Mouse (Mus musculus) cerebellum, adult 2 months (tissue): Measurements from ENCODE around the gene Wdfy2. TPM values are rescaled to one million over a fixed set of nuclear protein-coding genes. Genes with fewer than 3 reads are reported as not detected.

Experiments used
- DNase-seq, 2 experiments: peaks; one replicate each; pipeline ENCODE4 v3.0.0; 2021
- H3K27ac ChIP-seq: fragments of 200-500 bp; 2 replicates; pipeline ENCODE4 v1.5.1; 2012; ENCODE audit warnings: low read length, control low read depth, inconsistent platforms; ENCODE audit not compliant: insufficient read depth
- H3K27me3 ChIP-seq: fragments of 200-500 bp; 2 replicates; pipeline ENCODE4 v1.6.1; 2012; ENCODE audit warnings: inconsistent platforms, mild to moderate bottlenecking, low read length, moderate library complexity; ENCODE audit not compliant: control insufficient read depth, insufficient read depth
- H3K4me1 ChIP-seq: fragments of 200-500 bp; 2 replicates; pipeline ENCODE4 v1.6.1; 2011; ENCODE audit warnings: low read length; ENCODE audit not compliant: control insufficient read depth, insufficient read depth
- H3K4me3 ChIP-seq: fragments of 200-500 bp; replicated peaks from 2 replicates; pipeline ENCODE3; 2011; ENCODE audit warnings: mild to moderate bottlenecking, low read depth, low read length, control low read depth; ENCODE audit not compliant: insufficient read depth
- CTCF ChIP-seq: fragments of 200-500 bp; IDR thresholded peaks from 2 replicates; pipeline ENCODE4 v1.5.1; 2011; ENCODE audit warnings: low read depth, mild to moderate bottlenecking, control low read depth, low read length, moderate library complexity, borderline replicate concordance; ENCODE audit not compliant: insufficient read depth
- POLR2A ChIP-seq: fragments of 200-500 bp; IDR thresholded peaks from 2 replicates; pipeline ENCODE4 v1.6.1; 2011; ENCODE audit warnings: low read length, control low read depth, borderline replicate concordance; ENCODE audit not compliant: insufficient read depth
- WGBS: fragments of 180-500 bp; shearing (Covaris S2); methylation state at CpG from one replicate; pipeline ENCODE4 v1.1.7; 2018; 5-methylcytosine and 5-hydroxymethylcytosine counted together
- polyA plus RNA-seq: library from polyadenylated mRNA; depleted of rRNA; stranded (reverse); fragments of >200 nt; gene quantifications from 2 replicates; pipeline ENCODE4 v1.2.3, GENCODE M21; 2012; rRNA removed

Wdfy2 gene
- polyA plus RNA-seq = 15.1 and 15.8 TPM in 2 replicates

- Histone ChIP-seq H3K4me1 (0 out of 2 replicates have a peak, but pooled peaks cover 2% of the 10 kb centered on the region), H3K27ac (peak within 1 kb of the TSS; percentile 52), H3K27me3 (no peaks in the 10 kb centered on the region), H3K4me3 (peak within 1 kb of the TSS; percentile 86)
- no peak for TF ChIP-seq CTCF
- TF ChIP-seq POLR2A = peak; percentile 50; the same call in 1 of the 2 replicates
- under 1% methylated on average over 49 of the region's 49 CpGs for WGBS
- DNase-seq = peak in 1 of 2 experiments; percentile 76
These were observed at the start of gene Wdfy2 for GRCm38 (mm10) chr14:62837641-62838252. Wdfy2 (plus strand) TSS chr14:62837678.

- no peak for DNase-seq
- TF ChIP-seq CTCF (no peak), POLR2A (no peak)
- WGBS = 63% methylated on average over 4 of the region's 4 CpGs
- H3K27me3 ChIP-seq = no peaks in the 10 kb centered on the region
- no peak overlapping the region for H3K4me3 ChIP-seq
- H3K27ac ChIP-seq = no peak overlapping the region
- no peaks in the 10 kb centered on the region for H3K4me1 ChIP-seq
These were observed 48.2 kb upstream of the Wdfy2 start for GRCm38 (mm10) chr14:62789282-62789681.

GRCm38 (mm10) chr14:62795719-62796118 lies 41.8 kb upstream of the Wdfy2 start:
- no peak overlapping the region for H3K4me3 ChIP-seq
- H3K27me3 ChIP-seq = no peaks in the 10 kb centered on the region
- WGBS = 80% methylated on average over 7 of the region's 7 CpGs
- TF ChIP-seq CTCF (no peak), POLR2A (no peak)
- no peak for DNase-seq
- no peaks in the 10 kb centered on the region for H3K4me1 ChIP-seq
- H3K27ac ChIP-seq = no peak overlapping the region

GRCm38 (mm10) chr14:62798608-62799101 lies 38.8 kb upstream of the Wdfy2 start:
- 16% methylated on average over 4 of the region's 4 CpGs for WGBS

GRCm38 (mm10) chr14:62800791-62801190 lies 36.7 kb upstream of the Wdfy2 start:
- Histone ChIP-seq H3K27me3 (no peaks in the 10 kb centered on the region), H3K27ac (no peak overlapping the region), H3K4me3 (no peak overlapping the region), H3K4me1 (no peaks in the 10 kb centered on the region)
- DNase-seq = no peak
- TF ChIP-seq POLR2A (no peak), CTCF (no peak)
- WGBS = 64% methylated on average over 3 of the region's 3 CpGs

More at GRCm38 (mm10) chr14:62798608-62799101, 38.8 kb upstream of the Wdfy2 start:
- H3K27me3 ChIP-seq = no peaks in the 10 kb centered on the region
- no peak overlapping the region for H3K4me3 ChIP-seq
- DNase-seq = no peak
- no peak overlapping the region for H3K27ac ChIP-seq
- TF ChIP-seq CTCF (no peak), POLR2A (no peak)
- H3K4me1 ChIP-seq = no peaks in the 10 kb centered on the region

GRCm38 (mm10) chr14:62803204-62803603 lies 34.3 kb upstream of the Wdfy2 start:
- no peak overlapping the region for H3K4me3 ChIP-seq
- H3K27ac ChIP-seq = no peak overlapping the region
- H3K4me1 ChIP-seq = no peaks in the 10 kb centered on the region
- 80% methylated on average over 5 of the region's 5 CpGs for WGBS
- H3K27me3 ChIP-seq = no peaks in the 10 kb centered on the region
- TF ChIP-seq POLR2A = no peak
- no peak for TF ChIP-seq CTCF
- no peak for DNase-seq

GRCm38 (mm10) chr14:62806921-62807320 lies 30.6 kb upstream of the Wdfy2 start:
- H3K4me3 ChIP-seq = no peak overlapping the region
- WGBS = 70% methylated on average over 3 of the region's 3 CpGs
- H3K27me3 ChIP-seq = no peaks in the 10 kb centered on the region
- H3K4me1 ChIP-seq = no peaks in the 10 kb centered on the region
- H3K27ac ChIP-seq = no peak overlapping the region
- DNase-seq = no peak
- TF ChIP-seq CTCF = no peak
- TF ChIP-seq POLR2A = no peak
